Mouse (Mus musculus): Measurements from ENCODE around the gene P2rx7.

P2rx7 gene

GRCm38 (mm10) chr5:122727096-122727495 lies 83.4 kb downstream of the P2rx7 start:
- no peak for DNase-seq (ENCODE audit: low read depth, low spot score)

GRCm38 (mm10) chr5:122730776-122731175 lies 87.1 kb downstream of the P2rx7 start:
- no peak for DNase-seq (ENCODE audit: low read depth, low spot score)

- DNase-seq (ENCODE audit: low read depth, low spot score): no peak
Observed at GRCm38 (mm10) chr5:122731321-122731720, 87.6 kb downstream of the P2rx7 start.

- DNase-seq (ENCODE audit: low read depth, low spot score): no peak
Observed at GRCm38 (mm10) chr5:122731991-122732673, 88.4 kb downstream of the P2rx7 start.

GRCm38 (mm10) chr5:122733881-122734280 lies 90.2 kb downstream of the P2rx7 start:
- DNase-seq (ENCODE audit: low read depth, low spot score): no peak

- no peak for DNase-seq (ENCODE audit: low read depth, low spot score)
Observed at GRCm38 (mm10) chr5:122735853-122736252, 92.1 kb downstream of the P2rx7 start.

GRCm38 (mm10) chr5:122736761-122737160 lies 93.0 kb downstream of the P2rx7 start:
- DNase-seq (ENCODE audit: low read depth, low spot score): no peak

All from retina, adult 2 months (tissue).